Mouse (Mus musculus): ENCODE results near the gene B430306N03Rik. TPM values are rescaled to one million over a fixed set of nuclear protein-coding genes. Genes with fewer than 3 reads are reported as not detected.
"Not testable (repeated sequence)": the region's sequence is repeated elsewhere in the genome, so short reads cannot be mapped to it uniquely, and the experiment has no call there.

The B430306N03Rik gene
- under 1 TPM; 0.17 to 0.41 TPM for total RNA-seq (2021)

DNA sequence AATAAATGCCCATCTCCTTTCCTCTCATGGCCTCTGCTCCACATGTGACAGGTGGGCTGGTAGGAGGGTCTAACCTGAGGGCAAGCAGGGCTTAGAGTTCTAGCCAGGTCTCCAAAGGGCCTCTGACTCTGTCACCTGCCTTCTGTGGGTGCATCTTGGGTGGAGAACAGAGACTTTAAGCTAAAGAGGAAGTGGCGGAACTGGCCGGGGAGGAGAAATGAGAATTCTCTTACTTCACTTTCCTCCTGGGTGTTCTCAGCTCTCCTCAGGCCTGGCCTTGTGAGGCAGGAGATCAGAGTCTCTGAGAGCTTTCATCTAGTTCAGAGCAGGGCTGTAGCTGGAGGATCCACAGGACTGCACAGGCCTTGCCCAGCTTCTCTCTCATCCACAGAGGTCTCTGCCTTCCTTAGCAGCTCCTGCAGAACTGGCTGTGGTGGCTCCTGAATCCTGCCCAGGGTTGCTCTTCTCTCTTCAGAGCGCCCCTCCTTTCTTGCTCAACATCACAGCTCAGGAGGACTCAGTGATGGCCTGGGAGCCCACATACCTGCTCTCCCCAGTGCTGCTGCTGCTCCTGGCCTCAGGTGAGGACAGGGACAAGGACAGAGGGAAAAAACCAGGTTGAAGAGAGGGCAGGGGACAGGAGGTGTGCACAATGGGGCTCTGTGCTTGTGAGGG lies at the start of gene B430306N03Rik:
Gene B430306N03Rik (plus strand): TSS at position 237 of the 675 bp plus-strand sequence.
- intact Hi-C loops (cut with DNase I) = loop anchor here (10.0 kb wide), 1 partner anchor 171 kb away; the partner anchor contains the start of gene 9830107B12Rik
- not testable (repeated sequence) for DNase-seq

DNA sequence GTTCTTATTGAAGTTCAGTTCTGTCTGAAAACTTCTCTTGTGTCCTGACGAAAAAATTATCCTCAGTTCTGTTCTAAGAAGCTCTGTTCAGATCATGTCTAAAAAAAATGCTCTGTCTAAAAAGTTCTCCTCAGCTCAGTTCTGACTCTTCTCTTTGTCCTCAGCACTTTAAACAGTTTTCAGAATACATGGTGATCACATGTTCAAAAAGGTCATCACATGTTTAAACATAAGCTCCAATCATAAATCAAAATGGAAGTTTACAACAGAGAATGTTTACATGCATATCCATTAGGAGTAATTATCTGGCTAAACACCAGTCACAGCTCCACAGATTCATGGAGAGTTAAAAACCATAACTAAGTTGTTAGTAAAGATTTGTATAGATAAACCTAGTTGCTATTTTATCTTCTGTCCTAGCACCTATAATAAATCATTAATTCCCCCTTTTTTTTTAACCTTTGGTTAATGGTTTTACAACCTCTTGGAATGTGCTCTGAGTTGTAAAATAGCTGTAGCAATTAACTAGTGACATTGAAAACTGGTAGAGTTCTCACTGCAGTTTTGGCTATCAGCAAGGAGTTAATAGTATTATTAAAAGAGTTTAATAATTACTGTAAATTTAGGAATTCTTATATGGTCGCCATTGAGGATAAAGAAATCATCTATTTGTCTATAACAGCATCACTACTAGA lies 49.2 kb upstream of the B430306N03Rik start:
- DNase-seq = no peak
- intact Hi-C loops (cut with DNase I) = no loop called here

DNA sequence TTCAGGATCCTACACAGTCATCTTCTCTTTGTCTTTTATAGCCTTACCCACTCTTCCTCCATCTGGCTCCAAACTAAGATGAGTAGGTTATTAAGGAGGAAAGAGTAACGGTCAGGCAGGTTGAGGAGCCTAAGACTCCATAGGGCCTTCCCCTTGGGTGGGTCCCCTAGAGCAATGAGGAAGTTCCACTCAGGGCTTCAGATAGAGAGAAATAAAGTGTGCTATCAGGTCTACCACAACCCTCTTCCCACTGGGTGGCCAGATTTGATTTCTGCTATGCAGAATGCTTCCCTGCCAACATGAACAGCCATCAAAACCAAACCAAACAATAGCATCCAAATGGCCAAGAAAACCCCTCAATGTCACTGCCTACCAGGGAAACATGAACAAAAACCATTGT lies 48.4 kb upstream of the B430306N03Rik start:
- intact Hi-C loops (cut with DNase I) = no loop called here
- no peak for DNase-seq

DNA sequence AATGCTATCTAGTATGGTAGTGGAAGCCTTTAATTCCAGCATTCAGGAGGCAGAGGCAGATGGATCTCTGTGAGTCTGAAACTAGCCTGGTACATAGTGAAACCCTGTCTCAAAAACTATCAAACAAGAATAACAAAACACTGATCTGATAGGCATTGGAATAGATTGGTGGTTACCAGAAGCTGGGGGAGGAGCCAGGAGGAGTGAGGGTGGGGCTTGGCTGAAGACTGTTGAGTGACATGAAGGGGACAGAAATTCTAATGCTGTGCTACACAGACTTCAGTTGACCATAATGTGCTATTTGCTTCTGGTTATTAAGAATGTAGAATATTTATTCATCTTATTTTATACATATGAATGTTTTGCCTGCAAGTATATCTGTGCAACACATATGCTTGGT lies 47.7 kb upstream of the B430306N03Rik start:
- DNase-seq = no peak
- intact Hi-C loops (cut with DNase I) = no loop called here

DNA sequence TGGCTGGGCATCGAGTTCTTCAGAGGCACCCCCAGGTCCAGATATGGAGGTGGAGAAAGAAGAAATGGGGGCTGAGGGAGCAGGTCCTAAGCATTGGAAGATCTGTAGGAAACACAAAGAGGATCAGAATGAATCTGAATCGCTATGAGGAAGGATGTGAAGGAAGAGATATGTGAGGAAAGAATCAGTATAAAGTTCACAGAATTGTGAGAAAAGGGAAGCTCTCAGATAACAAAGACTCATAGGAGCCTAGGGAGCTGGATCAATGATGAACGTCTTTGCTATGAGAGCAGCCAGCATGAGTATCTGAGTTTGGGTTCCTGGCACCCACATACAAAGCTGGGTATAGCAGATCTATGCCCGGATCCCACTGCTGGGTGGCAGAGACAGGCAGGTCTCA lies 46.1 kb upstream of the B430306N03Rik start:
- intact Hi-C loops (cut with DNase I) = no loop called here
- no peak for DNase-seq

DNA sequence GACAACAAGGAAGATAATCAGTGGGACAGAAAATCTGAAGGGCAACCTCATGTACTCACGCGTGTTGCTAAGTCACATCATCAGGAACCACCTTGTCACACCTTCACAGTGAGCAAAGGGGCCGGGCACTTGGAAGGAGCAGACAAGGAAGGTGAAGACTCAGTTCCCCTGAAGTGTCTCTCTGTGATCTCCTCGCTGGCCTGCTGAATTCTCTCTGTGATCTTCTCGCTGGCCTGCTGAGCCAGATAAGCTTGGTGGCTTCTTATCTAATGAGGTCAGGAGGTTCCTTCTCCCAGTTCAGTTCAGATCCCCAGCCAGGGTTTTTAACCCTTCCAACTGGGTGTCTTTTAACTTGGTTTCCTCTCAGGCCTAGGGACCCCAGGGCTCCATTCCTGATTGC lies 43.8 kb upstream of the B430306N03Rik start:
- intact Hi-C loops (cut with DNase I) = no loop called here

DNA sequence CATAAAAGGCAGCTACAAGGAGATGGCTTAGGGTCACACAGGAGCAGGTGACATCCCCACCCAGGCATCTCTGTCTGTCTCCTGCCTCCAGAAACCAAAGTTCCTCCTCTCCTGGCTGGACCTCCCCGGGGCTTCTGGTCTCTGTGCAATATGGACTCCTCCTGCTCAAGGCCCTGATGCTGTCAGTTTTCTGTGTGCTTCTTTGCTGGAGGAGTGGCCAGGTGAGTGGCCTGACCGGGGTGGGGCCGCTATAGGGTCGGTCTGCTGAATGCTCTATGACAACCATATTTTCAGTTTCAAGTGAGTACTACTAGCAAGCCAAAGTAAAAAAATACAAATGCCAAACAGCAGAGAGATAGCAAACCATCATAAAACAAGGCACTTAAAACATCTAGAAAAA lies 43.3 kb upstream of the B430306N03Rik start:
- DNase-seq = no peak
- intact Hi-C loops (cut with DNase I) = no loop called here

More for the DNA sequence above, 43.8 kb upstream of the B430306N03Rik start:
- no peak for DNase-seq

DNA sequence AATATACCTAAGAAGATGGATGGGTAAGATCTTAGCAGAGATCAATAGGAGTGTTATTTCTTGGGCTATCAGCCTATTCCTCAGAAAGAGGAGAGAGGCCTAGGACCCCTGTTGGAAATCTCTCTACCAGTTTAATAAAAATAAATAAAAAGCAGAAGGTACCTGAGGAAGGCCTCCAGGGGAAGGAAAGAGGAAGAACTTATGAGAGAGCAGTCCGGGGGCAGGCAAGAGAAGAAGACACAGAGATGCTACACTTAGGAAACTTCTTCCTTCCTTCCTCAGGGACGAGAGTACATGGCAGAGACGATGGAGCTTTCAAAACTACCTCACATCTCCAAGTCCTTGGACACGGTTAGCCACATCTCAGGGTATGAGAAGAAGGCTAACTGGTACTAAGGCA lies 41.8 kb upstream of the B430306N03Rik start:
- DNase-seq = no peak
- intact Hi-C loops (cut with DNase I) = no loop called here

DNA sequence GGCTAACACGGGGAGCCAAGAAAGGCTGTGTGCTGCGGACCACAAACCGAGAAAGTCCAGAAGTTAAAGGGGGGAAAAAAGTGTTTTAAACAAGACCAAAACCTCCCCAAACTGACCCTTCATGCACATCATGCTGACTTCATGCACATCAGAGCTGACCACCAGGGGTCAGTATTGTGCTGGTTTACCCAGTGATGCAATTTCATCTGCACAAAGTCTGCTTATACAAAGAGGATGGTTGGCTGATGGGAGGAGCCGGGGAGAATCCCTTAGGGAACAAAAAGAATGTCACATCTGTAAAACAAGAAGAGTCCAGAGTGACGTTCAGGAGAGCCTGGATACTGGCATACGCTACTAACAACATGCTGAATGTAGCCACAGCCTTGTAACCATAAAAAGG lies 41.1 kb upstream of the B430306N03Rik start:
- intact Hi-C loops (cut with DNase I) = loop anchor here (1.0 to 5.0 kb wide), 3 partner anchors 62 to 327 kb away; partner anchors contain the start of gene Nfya
- peak; percentile 80 for DNase-seq

DNA sequence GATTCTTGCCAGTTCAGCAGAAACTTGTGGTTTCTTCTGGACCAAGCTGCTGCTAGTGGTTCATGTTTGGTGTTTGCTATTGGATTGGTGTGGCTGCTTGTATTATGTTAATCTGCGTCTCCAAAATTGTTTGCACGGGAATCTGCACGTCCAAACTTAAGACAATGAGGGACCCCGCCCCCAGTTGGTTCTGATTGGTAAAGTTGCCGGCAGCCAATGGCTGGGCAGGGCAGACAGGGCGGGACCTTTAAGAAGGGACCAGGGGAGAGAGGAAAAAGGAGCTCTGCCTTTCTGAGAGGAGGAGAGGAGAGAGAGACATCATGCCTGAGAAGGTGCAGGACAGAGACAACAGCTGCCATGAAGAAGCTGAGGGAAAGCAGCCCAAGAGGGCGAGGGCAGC lies 40.2 kb upstream of the B430306N03Rik start:
- intact Hi-C loops (cut with DNase I) = loop anchor here (1.0 to 5.0 kb wide), 3 partner anchors 62 to 327 kb away; partner anchors contain the start of gene Nfya

DNA sequence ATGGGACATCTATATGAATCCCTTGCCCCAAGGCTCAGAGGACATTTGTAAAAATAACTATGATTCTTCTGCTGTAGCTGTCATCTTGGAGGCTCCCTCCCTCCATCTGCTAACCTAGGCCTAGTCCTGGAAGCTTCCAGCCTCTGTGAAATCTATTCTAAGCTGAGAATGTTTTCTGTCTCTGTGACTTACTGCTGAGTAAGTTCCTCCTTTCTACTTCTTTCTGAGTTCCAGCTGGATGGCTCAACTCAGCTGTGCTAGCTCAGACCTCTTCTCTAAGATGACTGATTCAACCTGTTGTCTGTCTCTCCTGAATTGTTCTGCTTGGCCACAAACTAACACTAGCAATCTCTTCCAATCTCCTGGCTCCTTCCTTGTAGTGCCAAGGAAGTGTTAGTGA lies 37.6 kb upstream of the B430306N03Rik start:
- DNase-seq = no peak
- intact Hi-C loops (cut with DNase I) = loop anchor here (5.0 kb wide), 1 partner anchor 129 kb away; the partner anchor contains the start of gene Nfya

More for the DNA sequence above, 40.2 kb upstream of the B430306N03Rik start:
- no peak for DNase-seq

DNA sequence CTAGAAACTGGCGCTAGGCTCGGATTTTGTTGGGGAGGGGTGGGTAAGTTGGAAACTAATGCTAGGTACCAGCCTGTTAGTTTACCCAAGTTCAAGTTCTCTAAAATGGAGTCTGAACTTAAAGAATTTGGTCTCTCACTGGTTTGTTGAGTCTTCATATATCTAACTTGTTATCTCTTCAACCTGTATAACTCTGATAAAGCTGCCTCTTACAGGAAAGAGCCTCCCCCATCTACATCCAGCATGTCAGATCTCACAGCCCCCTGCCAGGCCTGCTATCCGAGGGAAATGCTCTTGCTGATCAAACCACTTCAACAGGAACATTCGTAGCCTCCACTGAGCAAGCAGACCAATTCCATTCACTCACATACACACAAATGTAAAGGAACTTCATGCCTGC lies 36.9 kb upstream of the B430306N03Rik start:
- DNase-seq = no peak
- intact Hi-C loops (cut with DNase I) = loop anchor here (5.0 kb wide), 1 partner anchor 128 kb away; the partner anchor contains the start of gene Nfya

DNA sequence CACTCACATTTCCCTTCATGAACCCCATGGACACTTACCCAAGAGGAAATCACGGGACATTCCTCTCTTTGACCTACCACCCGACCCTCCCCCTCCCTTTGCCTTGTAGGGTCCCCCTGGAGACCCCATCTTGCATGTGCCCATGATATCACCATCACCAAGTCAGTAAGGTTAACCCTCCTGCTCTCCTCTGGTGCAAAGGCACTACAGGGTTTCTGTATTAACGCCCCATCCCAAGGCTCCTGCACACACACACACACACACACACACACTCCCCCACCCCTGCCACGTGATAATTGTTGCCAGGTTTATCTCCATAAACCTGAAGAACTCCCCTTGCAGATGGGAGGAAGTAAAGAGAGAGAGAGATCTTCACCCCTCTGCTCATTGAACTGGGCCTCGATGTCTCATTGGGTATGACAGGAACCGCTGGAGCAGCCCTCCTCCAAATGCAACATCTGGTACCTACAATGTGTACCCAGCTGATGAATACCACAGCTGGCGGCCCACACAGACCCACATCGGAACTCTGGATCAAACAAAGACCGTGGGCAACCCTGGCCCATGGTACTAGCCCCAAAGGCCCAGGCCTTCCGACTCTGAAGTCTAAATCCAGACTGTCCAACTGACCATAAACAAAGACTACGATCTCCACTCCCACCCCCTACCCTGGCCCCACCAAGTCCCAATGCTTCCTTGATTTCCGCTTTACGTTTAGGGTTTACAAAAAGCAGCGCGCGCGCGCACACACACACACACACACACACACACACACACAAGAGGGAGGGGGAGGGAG lies 34.8 kb upstream of the B430306N03Rik start:
- intact Hi-C loops (cut with DNase I) = no loop called here
- no peak for DNase-seq

DNA sequence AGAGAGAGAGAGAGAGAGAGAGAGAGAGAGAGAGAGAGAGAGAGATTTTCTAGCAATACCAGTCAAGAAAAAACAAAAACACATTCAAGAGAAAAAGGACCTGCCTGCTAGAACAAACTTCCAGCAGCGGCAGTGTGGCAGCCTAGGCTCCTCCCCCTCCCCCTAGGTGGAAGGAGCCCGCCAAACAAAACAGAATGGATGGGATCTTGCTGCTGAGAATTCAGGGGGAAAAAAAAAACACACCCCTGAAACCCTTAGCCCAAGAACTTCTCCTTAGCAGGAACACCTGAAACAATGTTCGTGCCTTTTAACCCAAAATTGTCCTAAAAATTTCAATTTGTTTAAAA lies 34.2 kb upstream of the B430306N03Rik start:
- no peak for DNase-seq
- intact Hi-C loops (cut with DNase I) = no loop called here

DNA sequence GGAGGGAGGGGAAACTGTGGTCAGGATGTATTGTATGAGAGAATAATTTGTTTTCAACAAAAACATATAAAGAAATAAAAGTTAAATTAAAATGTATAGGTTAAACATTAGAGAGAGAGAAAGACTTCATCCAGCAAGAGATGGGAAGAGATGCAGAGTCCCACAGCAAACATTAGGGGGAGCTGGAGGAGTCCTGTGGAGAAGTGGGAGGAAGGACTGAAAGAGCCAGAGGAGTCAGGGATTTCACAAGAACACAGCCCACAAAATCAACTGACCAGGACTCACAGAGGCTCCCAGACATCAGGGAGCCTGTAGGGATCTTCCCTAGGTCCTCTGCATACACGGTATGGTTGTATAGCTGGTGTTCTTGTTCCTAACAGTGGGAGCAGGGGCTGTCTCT lies 29.2 kb upstream of the B430306N03Rik start:
- no peak for DNase-seq
- intact Hi-C loops (cut with DNase I) = no loop called here

DNA sequence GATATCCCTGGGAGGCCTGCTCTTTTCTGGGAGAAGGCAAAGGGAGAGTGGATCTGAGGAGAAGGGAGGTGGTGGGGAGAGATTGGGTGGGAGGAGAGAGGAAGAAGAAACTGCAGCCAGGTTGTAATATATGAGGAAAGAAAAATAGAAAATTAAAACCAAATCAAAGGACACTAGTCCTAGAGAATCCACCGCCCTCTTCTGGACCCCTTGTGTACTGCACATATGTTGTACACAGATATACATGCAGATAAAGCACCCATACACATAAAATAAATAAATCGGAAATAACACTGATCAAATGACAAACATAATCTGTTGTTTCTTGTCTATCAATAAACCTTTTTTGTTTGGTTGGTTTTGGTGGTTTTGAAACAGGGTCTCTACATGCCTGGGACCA lies 28.7 kb upstream of the B430306N03Rik start:
- intact Hi-C loops (cut with DNase I) = no loop called here
- no peak for DNase-seq

DNA sequence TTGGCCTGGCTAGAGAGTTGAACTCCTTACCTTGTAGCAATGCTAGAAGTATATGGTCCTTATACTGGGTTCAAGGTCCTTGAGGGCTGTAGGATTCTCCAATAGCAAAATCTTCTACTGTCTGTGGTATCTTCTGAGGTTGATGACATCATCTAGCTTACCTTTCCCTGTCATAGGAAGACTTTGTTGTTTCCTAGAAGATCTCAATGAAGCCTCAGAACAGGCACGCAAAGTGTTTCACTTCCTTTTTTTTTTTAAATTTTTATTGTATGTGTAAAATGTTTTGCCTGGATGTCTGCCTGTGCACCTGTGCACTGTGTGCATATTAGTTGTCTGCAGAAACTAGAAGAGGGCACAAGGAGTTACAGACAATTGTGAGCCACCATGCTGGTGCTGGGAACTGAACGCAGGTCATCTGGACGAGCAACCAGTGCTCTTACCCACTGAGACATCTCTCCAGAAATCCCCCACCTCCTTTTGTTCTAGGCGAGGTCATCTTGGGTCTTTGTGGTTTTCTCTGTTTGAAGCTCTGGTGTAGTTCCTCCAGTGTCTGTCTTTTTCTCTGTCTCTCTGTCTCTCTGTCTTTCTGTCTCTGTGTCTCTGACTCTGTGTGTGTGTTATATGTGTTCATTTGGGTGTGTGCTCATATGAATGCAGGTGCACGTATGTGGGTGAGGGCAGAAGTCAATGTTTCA lies 22.3 kb upstream of the B430306N03Rik start:
- DNase-seq = no peak
- intact Hi-C loops (cut with DNase I) = no loop called here

DNA sequence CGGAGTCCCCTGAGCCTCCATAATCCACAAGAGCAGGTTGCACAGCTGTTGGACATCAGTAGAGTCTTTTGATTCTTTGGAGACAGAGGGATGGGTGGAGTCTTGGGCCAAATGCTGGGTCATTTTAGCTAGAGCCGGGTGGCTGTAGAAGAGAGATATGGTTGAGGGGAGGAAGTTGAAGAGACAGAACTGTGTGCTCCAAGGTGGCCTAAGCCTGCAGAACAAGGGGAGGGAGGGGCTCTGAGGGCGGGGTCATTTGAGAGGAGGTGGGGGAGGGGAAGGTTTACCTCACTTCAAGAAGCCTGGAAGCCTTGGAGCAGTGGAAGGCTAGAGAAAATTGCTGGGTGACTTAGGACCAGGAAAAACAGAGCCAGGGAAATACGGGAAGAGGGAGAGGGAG lies 16.7 kb upstream of the B430306N03Rik start, which contains the start of gene Treml2:
Gene Treml2 (plus strand): TSS at position 296 of the 400 bp plus-strand sequence.
- no peak for DNase-seq
- intact Hi-C loops (cut with DNase I) = no loop called here

DNA sequence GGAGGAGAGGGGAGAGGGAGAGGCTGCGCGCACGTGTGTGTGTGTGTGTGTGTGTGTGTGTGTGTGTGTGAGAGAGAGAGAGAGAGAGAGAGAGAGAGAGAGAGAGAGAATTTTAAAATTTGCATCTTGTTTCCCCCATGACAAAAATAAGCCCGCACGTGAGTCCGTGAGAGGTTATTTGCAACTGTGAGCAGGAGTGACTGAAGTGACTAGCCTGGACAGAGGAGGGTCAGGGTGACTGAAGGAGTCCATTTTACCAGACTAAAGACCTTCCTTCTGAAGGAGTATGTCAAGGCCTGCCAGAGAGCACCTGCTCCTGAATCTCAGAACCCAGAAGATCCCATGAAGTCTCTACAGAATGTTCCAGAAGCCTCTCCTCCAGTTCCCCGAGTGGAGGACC lies 16.2 kb upstream of the B430306N03Rik start:
- DNase-seq = no peak
- intact Hi-C loops (cut with DNase I) = no loop called here

DNA sequence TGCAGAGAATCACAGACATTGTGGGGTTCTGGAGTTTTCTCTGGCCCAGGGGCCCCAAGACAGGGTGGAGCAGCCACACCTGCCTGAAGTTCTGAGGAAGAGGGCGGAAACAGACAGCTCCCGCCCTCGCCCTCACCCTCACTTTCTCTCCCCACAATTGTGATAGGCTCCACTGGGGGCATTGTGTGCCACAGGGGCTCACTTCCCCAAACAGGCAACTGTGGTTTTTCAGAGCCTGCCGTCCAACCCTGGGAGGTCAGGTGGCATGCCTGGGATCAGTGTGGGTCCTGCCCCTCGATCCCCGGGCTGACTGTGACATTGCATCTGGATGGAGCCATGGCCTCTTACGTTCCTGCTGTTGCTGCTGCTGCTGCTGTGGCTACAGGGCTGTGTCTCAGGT lies 15.7 kb upstream of the B430306N03Rik start:
- no peak for DNase-seq
- intact Hi-C loops (cut with DNase I) = no loop called here

DNA sequence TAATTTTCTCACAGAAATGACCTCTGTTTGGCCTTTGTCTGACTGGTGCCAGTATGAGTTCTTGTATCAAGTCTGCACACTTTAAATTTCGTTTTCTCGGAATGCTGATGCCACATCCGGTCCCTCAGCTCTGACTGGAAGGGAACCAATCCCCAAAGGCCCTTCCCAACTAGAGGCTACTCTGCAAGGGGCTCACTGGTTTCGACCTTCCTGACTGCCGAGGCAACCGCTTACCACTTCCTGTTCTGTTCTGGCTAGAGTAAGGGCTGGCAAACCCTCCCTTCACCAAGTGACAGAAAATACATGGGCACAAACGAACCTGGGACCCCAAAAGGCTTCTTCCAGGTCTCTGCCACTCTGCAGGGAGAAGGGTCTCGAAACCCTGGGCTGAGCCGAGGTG lies 15.1 kb upstream of the B430306N03Rik start:
- intact Hi-C loops (cut with DNase I) = no loop called here
- no peak for DNase-seq
